Mouse (Mus musculus): ENCODE results near the gene Tgif1. TPM values are rescaled to one million over a fixed set of nuclear protein-coding genes. Genes with fewer than 3 reads are reported as not detected.

Gene Tgif1
- total RNA-seq, 2 experiments from 2014 or later, result 2.3 to 3.1 TPM

DNA sequence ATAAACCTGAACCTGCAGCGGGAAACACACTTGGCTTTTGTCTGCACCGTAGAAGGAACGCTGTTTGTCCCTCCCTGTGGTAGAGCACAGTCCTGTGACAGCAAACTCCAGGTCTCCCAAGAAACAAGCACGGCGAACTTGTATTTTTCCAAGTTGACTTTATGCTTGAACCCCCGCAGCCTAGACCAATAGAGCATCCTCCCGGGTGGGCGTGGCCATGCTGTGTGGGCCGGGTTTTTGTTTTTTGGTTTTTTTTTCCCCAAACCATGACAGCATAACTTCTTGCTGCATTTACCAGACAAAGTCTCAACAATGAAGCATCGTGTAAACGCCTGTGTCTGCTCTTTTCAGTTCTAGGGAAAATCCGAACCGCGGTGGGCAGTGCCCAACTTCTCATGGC lies 44.5 kb downstream of the Tgif1 start:
- no peak for DNase-seq (ENCODE audit: low spot score in 2 of 2)

DNA sequence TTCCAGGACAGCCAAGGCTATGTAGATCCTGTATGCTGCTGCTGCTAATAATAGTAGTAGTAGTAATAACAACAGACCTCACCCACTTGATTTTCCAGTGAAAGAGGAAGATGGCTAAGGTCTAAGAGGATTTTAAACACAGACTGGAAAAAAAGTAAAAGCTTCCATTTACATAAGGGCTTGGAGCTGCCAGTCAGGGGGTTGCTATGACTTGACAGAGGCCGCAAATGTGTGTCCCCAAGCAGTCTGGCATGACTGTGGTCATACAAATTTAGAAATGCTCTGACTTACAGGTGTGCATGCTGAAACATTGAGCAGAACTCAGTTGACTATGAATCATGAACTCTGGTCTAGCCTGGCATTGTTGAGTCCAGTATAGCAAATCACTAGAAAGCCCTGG lies 45.5 kb downstream of the Tgif1 start:
- no peak for DNase-seq (ENCODE audit: low spot score in 2 of 2)

DNA sequence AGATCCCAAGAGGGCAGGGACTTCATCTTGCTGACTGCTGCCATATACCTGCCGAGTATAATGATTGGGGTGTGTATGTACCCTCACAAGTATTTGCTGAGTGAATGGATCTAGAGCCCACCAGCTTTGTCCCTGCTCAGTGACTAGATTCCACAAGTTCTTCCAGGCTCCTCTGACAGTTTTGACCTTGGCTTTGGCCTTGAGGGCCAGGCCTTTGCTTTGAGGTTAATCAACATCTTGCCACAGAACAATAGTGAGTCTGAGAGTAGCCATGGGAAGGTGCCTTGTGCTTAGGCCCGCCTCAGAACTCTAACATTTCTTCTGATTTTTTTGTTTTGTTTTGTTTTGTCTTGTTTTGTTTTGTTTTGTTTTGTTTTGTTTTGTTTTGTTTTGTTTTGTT lies 46.7 kb downstream of the Tgif1 start:
- no peak for DNase-seq (ENCODE audit: low spot score in 2 of 2)

DNA sequence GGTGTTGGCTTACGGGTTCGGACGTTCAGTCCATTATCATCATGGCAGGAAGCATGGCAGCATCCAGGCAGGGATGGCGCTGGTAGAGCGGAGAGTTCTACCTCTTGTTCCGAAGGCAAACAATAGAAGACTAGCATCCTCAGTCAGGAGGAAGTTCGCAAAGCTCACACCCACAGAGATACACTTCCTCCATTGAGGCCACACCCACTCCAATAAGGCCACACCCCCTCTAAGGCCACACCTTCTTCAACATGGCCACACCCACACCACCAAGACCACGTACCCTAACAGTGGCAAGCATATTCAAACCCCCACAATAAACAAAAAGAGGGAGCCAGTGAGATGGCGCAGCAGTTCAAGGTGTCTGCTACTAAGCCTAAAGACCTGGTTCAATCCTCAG lies 47.5 kb downstream of the Tgif1 start:
- DNase-seq (ENCODE audit: low spot score in 2 of 2), result no peak

GRCm38 (mm10) chr17:70802022-70802421 lies 51.3 kb downstream of the Tgif1 start:
- no peak for DNase-seq (ENCODE audit: low spot score in 2 of 2)

DNA sequence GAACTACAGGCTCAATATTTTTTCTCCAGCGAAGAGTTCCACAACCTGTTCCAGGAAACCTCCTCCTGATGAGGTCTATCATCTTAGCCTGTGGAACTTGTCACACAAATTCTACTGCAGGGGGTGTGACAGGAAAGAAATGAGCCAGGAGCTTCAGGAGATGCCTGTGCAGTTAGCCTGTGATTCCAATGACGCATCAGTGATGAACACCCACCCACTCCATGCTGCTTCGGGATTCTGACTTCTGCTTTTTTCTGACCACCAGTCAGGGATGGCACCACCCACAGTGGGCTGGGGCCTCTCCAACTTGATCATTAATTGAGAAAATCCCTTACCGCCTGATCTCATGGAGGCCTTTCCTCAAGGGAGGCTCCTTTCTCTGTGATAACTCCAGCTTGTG lies 54.1 kb downstream of the Tgif1 start:
- DNase-seq (ENCODE audit: low spot score in 2 of 2), result no peak

DNA sequence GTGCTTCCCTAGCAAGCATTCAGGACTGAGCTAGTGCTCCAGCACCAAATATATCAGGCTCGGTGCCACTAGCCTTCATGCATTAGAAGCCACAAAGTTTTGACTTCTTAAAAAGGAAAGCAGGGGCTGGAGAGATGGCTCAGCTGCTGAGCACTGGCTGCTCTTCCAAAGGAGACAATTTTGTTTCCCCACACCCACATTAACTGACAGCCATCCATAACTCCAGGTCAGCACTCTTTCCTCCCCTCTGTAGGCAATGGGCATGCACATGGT lies 55.6 kb downstream of the Tgif1 start:
- DNase-seq (ENCODE audit: low spot score in 2 of 2), result no peak

DNA sequence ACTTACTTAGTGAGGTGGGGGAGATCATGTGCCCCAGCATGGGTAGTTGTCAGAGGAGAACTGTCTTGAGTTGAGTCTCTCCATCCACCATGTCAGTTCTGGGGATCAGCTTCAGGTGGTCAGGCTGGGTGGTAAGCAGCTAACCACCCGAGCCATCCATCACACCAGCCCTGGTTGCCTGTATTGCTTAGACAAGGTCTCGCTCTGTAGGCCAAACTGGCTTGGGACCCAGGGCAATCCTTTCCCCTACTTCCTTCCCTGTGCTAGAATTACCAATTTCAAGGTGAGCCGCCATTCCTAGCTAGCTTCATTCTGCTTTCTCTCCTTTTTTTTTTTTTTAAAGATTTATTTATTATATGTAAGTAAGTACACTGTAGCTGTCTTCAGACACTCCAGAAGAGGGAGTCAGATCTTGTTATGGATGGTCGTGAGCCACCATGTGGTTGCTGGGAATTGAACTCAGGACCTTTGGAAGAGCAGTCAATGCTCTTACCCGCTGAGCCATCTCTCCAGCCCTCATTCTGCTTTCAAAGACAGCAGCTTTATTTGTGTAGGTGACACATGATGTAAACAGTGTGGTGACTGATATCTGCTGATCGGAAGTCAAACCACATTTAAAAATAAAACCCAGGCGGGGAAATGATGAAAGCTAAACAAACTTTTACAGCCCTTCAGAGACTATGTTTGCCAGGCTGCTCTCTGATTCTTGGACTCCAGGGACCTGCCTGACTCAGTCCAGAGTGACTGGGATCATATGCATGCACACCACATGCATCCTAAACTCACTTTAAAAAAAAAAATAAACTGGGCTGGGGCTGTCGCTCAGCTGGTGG lies 56.2 kb downstream of the Tgif1 start:
- DNase-seq (ENCODE audit: low spot score in 2 of 2), result no peak

DNA sequence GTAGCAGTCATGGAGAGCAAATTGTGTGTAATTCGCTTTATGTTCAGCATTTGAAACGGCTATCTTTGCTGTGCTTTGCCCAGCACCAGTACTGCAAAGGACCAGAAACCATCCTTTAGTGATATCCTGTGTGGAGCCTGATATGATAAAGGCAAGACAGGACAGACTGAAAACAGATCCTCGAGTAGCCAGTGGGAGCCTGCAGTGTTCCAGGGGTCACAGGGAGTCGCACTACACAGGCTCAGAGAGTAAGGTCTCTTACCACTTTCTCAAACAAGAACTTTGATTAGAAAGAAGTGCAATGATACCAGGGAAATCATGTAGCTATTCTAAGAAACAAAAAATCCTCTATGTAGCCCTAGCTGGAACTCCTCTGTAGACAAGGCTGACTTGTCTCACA lies 58.1 kb downstream of the Tgif1 start:
- DNase-seq (ENCODE audit: low spot score in 2 of 2), result no peak

- DNase-seq (ENCODE audit: low spot score in 2 of 2), result no peak
Observed at GRCm38 (mm10) chr17:70794722-70795121, 58.6 kb downstream of the Tgif1 start.

- peak; percentile 42 to 48 for DNase-seq (ENCODE audit: low spot score in 2 of 2)
Observed at GRCm38 (mm10) chr17:70794291-70794690, 59.1 kb downstream of the Tgif1 start.

Small RNA genes within 50 kb of the gene (microRNA-seq; reads per million reads assigned to microRNA genes)
- gene Mir1195, result 0 reads per million in 2 experiments

Other genes with a start within 250 kb of the Tgif1 start
- 1 to 10 TPM; 2.9 to 4.5 TPM for gene Myom1, start 149.1 kb upstream of the Tgif1 start, total RNA-seq (2021)
- gene Myl12a, start 149.3 kb upstream of the Tgif1 start, total RNA-seq (2021), result 10 to 100 TPM; 52.0 to 59.0 TPM

All from layer of hippocampus, postnatal 14 days (tissue).